Mouse (Mus musculus) stomach, postnatal 0 days (tissue): ENCODE results near the gene Btbd35f17. TPM values are rescaled to one million over a fixed set of nuclear protein-coding genes. Genes with fewer than 3 reads are reported as not detected.
"Not testable (repeated sequence)": the region's sequence is repeated elsewhere in the genome, so short reads cannot be mapped to it uniquely, and the experiment has no call there.

Experiments used
- ATAC-seq: fragments of 200-750 bp; cut with Nextera tagmentation; 2 replicates; pipeline ENCODE4 v1.8.0; 2017; ENCODE audit not compliant: low FRiP score, low TSS enrichment
- DNase-seq: peaks from one replicate; pipeline ENCODE4 v3.0.0-alpha.2; 2016; ENCODE audit warnings: low spot score
- H3K27ac ChIP-seq: fragments of 300-500 bp; sonication (generic); replicated peaks from 2 replicates; pipeline ENCODE4 v1.5.1; 2014; ENCODE audit warnings: mild to moderate bottlenecking, control low read depth
- H3K27me3 ChIP-seq: fragments of 300-500 bp; sonication (generic); 2 replicates; pipeline ENCODE4 v1.6.1; 2014; ENCODE audit warnings: low read length; ENCODE audit not compliant: control insufficient read depth, insufficient read depth
- H3K36me3 ChIP-seq: fragments of 300-500 bp; sonication (generic); 2 replicates; pipeline ENCODE4 v1.6.1; 2014; ENCODE audit warnings: low read length, mixed read lengths; ENCODE audit not compliant: control insufficient read depth, insufficient read depth
- H3K4me1 ChIP-seq: fragments of 300-500 bp; sonication (generic); replicated peaks from 2 replicates; pipeline ENCODE4 v1.6.1; 2014; ENCODE audit warnings: antibody characterized with exemption; ENCODE audit not compliant: control insufficient read depth, insufficient read depth
- H3K4me2 ChIP-seq: fragments of 300-500 bp; sonication (generic); replicated peaks from 2 replicates; pipeline ENCODE4 v1.6.1; 2014; ENCODE audit warnings: low read depth, mild to moderate bottlenecking, control low read depth, moderate library complexity
- H3K4me3 ChIP-seq: fragments of 300-500 bp; sonication (generic); 2 replicates; pipeline ENCODE4 v1.5.1; 2014; ENCODE audit warnings: low read depth, low read length, control low read depth
- H3K9ac ChIP-seq: fragments of 300-500 bp; sonication (generic); 2 replicates; pipeline ENCODE4 v1.6.1; 2014; ENCODE audit warnings: mild to moderate bottlenecking, low read length, control low read depth, mixed read lengths
- H3K9me3 ChIP-seq: fragments of 300-500 bp; sonication (generic); 2 replicates; pipeline ENCODE4 v1.6.1; 2016; ENCODE audit warnings: low read length; ENCODE audit not compliant: control insufficient read depth
- WGBS: fragments of 180-500 bp; shearing (Covaris S2); extraction: QIAGEN DNeasy Blood & Tissue Kit; methylation state at CpG from one replicate; pipeline ENCODE4 v1.1.7; 2014; 5-methylcytosine and 5-hydroxymethylcytosine counted together
- polyA plus RNA-seq: library from polyadenylated mRNA; unstranded; fragments of >200 nt; fragmentation: Nextera tagmentation; extraction: Ambion mirVana; gene quantifications from 2 replicates; pipeline ENCODE4 v1.2.1, GENCODE M21; 2015

The Btbd35f17 gene
- polyA plus RNA-seq = not detected in 2 replicates

GRCm38 (mm10) chrX:4370336-4370735 is at the start of gene Btbd35f17:
Gene Btbd35f17, plus strand, starts transcription at chrX:4370636.
- ATAC-seq, H3K9me3 ChIP-seq, DNase-seq, H3K4me3 ChIP-seq, H3K36me3 ChIP-seq, H3K27me3 ChIP-seq, H3K4me2 ChIP-seq, H3K4me1 ChIP-seq, H3K9ac ChIP-seq, H3K27ac ChIP-seq: not testable (repeated sequence)
- 100% methylated on average over 1 of the region's 4 CpGs for WGBS

Other genes with a start within 250 kb of the Btbd35f17 start
- gene Btbd35f28, start 174.1 kb upstream of the Btbd35f17 start, polyA plus RNA-seq = not detected in 2 replicates
- not detected in 2 replicates for gene Btbd35f20, start 79.4 kb upstream of the Btbd35f17 start, polyA plus RNA-seq